Mouse (Mus musculus) mesoderm, embryonic 11.5 days (tissue): ENCODE measurements around the gene Gusb.

ENCODE experiments used
- DNase-seq: peaks from one replicate; pipeline ENCODE4 v3.0.0-alpha.2; 2012; ENCODE audit warnings: low read depth, low spot score

The Gusb gene

GRCm38 (mm10) chr5:130023767-130024539 lies 21.1 kb upstream of the Gusb start:
- DNase-seq: peak; percentile 92

DNA sequence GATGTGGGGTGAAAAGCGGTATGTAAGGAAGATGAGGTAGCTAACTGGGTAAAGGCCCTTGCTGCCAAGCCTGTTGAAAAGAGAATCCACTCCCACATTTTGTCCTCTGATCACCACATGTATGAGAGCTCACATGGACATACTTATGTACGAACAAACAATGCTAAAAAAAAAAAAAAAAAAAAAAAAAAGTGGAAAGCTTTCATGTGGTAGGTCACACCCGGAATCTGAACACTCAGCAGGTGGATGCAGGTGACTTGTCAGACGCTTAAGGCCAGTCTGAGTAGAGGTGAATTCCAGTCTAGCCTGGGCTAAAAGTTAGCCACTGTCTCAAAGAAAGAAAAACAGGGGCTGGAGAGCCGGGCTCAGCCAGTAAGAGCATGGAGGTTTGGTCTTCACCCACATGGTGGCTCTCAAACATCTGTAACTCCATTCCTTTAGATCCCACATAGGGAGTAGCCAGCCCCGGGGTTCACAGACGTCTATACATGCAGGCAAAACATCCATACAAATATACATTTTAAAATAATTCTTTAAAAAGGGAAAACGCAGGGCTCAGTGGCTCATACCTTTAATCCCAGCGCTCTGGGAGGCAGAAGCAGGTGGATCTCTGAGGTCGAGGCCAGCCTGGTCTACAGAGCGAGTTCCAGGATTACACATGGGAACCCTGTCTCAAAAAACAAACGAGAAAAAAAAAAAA lies 20.4 kb upstream of the Gusb start:
- DNase-seq: no peak

DNA sequence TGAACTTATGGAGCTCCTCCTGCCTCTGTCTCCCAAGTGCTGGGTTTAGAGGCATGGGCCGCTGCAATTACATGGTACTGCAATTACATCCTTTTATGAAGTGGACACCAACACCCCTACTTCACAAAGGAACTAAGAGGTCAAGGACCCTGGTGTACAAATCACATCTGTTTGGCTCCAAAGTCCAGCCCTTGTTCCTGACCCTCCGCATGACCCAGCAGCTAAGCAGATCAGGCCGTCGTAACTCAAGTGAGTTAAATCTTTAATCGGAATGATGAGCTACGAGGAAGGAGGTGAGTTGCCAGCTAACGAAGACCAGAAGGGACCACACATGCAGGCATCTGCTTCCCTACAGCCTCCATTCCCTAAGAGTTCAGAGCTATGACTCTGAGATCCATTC lies 19.5 kb upstream of the Gusb start:
- DNase-seq: no peak

- no peak for DNase-seq
These were observed 18.6 kb upstream of the Gusb start for GRCm38 (mm10) chr5:130021361-130021966.

- DNase-seq: no peak
These were observed 16.6 kb upstream of the Gusb start for GRCm38 (mm10) chr5:130019461-130019860.

DNA sequence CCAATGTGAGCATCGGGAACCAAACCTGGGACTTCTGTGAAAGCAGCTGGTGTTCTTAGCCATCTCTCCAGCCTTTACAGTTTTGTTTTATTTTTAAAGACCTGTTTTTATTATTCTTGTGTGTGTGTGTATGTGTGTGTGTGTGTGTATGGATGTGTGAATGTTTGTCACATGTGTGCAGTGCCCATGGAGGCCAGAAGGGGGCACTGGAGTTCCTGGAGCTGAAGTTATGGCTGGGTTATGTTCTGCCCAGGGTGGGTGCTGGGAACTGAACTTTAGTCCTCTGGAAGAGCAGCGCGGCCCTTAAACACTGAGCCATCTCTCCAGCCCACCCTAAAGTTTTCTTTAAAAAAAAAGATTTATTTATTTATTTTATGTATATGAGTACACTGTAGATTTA lies 12.3 kb upstream of the Gusb start:
- DNase-seq: no peak

DNA sequence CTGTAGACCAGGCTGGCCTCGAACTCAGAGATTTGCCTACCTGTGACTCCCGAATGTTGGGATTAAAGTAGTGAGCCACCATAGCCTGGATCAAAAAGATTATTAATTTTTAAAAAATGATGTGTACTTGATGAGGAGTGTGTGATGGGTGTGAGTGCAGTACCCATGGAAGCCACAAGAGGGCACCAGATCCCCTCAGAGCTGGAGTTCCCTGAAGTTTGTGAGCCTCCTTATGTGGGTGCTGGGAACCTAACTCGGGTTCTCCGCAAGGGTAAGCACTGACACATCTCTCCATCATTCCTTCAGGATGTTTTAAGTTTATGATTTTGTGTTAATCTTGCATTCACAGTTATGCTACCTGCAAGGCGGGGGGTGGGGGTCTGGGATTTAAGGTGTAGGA lies 8.1 kb upstream of the Gusb start:
- DNase-seq: no peak

DNA sequence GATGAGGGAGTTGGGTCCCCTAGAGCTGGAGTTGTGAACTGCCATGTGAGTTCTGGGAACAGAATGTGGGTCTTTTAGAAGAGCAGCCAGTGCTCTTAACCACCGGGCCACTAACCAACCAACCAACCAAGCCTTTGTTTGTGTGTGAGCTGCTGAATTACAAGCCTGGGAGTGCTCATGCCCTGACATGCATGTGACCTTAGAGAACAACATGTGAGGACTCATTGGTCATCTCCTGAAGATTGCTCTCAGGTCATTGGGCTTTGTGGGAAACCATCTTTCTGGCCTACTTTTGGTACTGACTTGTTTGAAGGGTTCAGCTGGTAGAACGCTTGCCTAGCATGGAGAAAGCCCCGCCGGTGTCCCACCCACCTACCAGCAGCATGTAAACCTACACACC lies 6.9 kb upstream of the Gusb start:
- DNase-seq: no peak

DNA sequence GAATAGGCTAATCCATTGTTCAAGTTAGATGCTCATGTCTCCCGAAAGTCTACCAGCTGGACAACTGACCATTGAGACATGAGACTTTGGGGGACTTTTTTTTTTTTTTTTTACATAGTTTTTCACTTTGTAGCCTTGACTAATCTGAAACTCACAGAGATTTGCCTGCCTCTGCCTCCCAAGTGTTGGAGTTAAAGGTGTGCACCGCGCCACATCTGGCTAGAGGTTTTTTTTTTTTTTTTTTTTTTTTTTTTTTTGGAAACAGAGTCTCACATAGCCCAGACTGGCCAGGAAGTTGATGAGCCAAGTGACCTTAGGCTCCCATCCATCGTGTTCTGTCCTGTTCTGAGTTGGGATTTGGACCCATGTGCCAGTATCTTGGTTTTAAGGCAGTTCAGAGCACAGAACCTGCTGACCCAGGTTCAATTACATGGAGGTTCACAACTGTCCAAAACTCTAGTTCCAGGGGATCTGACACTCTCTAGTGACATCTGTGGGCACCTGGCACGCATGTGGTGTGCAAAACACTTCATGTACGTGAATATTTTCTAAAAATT lies 5.3 kb upstream of the Gusb start:
- no peak for DNase-seq

- DNase-seq: no peak
These were observed 4.5 kb upstream of the Gusb start for GRCm38 (mm10) chr5:130007344-130007743.

- peak; percentile 29 for DNase-seq
These were observed 380 bp upstream of the Gusb start for GRCm38 (mm10) chr5:130003229-130003628.

DNA sequence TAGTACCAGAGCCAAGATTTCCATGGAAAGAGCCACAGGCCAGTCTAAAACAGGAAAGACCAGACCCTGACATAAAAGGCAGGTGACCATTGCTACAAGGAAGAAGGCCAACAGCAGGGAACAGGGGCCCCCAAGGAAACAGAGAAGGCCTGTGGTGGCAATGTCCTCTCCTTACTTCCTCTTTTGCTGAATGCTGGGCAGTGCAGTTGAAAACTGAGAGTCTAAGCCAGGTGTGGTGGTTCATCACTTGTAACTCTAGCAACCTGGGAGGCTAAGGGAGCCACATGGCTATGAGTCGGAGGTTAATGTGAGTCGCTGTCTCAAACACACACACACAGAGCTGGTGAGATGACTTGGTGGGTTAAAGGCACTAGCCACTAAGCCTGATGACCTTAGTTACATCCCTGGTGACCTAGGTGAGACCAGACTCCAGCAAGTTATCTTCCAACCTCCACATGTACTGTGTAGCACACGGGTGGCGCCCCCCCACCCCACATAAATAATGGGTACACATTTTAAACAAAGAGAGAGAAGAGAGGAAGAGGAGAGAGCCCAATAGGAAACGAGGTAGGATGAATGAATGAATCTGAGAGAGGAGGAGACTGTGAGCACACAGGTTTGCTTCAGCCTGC lies 1.4 kb downstream of the Gusb start:
- no peak for DNase-seq

- DNase-seq: no peak
These were observed 2.1 kb downstream of the Gusb start for GRCm38 (mm10) chr5:130000735-130001134.

GRCm38 (mm10) chr5:129999097-129999496 lies 3.8 kb downstream of the Gusb start:
- DNase-seq: peak; percentile 67

DNA sequence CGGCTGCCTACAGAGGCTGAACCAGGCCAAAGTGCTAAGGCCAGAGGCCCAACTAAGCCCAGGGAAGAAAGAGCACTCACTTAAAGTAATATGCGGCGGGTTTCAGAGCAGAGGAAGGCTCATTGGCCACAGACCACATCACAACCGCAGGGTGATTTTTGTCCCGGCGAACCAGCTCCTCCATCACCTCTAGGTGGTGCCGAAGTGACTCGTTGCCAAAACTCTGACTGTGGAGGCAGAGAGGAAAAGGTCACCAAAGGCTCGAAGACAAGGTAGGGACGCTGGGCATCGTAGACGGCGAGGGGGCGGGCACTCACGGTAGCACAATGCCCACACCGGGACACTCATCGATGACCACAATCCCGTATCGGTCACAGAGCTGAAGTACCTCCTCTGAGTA lies 5.1 kb downstream of the Gusb start:
- no peak for DNase-seq

DNA sequence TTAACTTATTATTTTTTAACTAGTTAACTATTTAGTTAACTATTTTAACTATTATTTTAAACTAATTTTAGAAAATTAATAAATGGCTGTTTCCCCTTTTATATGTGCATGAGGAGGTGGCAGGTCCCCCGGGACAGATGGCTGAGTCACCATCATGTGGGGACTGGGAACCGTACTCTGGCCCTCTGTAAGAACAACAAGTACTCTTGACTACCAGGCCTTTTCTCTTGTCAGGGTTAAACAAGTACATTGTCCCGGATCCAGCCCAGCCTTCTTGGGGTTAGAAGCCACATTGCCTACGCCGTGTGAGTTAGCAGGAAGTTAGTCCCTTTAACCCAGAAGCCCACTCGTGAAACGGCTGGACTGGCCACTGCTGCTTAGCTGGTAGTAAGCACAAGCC lies 7.9 kb downstream of the Gusb start:
- no peak for DNase-seq

GRCm38 (mm10) chr5:129993374-129993773 lies 9.5 kb downstream of the Gusb start:
- no peak for DNase-seq

DNA sequence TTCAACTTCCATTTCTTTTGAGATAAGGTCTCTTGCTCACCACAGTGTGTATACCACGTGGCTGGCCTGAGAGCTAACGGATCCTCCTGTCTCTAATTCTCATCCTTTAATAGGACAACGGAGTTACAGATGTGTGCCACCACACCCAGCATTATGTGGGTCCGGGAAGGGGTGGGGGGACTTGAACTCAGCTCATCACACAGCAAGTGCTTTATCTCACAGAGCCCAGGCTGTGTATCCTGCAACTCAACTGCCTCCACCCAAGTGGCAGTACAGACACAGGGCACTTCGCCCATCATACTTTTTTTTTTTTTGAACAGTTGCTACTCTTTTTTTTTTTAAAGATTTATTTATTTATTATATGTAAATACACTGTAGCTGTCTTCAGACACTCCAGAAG lies 11.0 kb downstream of the Gusb start:
- DNase-seq: no peak

DNA sequence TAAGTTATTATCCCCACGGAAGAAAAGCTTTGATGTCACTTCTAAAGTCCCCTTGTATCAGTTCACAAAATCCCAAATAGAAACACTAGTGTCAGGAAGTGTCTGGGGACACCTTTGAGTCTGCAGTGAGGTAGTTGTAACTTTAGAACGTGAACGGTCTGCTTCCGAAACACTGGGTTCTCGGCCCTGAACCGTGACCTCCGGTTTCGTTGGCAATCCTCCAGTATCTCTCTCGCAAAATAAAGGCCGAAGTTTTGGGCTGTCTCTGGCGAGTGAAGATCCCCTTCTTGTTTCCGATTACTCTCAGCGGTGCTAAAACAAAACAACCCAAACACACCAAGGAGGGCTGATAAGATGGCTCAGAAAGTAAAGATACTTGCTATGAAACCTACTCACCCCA lies 13.5 kb downstream of the Gusb start:
- no peak for DNase-seq

- no peak for DNase-seq
These were observed 22.6 kb downstream of the Gusb start for GRCm38 (mm10) chr5:129980216-129980615.

- no peak for DNase-seq
These were observed 24.2 kb downstream of the Gusb start for GRCm38 (mm10) chr5:129978608-129979007.

DNA sequence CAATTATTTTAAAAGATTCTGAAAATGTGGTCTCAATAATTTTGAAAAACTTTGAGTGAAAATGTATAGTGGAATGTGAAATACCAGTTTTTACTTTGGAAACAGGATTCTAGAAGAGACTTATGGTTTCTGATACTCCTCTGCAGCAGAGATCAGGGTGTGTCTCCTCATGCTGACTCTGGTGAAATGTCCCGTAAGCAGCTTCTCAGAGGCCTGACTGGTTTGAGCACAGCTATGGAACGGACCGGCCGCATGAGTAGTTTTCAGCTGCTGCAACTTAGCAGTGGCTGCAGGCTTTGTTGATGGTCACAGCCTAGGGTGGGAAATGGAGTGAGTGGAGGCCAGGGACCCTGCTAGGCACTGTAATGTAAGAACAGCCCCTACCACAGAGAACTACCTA lies 25.1 kb downstream of the Gusb start:
- no peak for DNase-seq
